Mouse (Mus musculus) T-helper 1 cell (primary cell): Measurements from ENCODE around the gene Dlgap3.

ENCODE experiments used
- in situ Hi-C: fragments of 300-600 bp; cut with MboI, MseI; formaldehyde crosslinking; loops from one replicate; pipeline ENCODE4 v1.15.1; 2025; ENCODE audit warnings: high pct_unique_total_duplicates

Dlgap3 gene

DNA sequence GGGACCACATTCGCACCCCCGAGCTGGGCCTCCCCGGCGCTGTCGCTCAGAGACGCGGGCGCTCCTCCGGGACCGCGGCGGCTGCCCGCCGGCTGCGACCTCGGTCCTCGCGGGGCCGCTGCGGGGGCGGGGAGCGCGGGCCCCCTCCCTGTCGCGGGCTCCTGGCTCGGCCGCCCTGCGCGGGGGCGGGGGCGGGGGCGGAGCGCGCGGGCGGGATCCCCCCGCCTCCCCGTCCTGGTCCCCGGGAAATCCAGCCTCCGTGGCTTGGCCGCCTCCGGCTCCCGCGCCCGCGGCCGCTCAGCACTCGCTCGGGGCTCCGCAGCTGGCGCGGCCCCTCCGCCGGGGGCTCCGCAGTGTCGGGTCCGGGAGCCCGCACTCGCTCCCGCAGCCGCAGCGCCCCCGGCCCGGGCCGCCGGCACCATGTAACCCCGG is at the start of gene Dlgap3:
Gene Dlgap3 (plus strand): TSS at position 291 of the 432 bp plus-strand sequence.
- in situ Hi-C loops, result no loop called here

DNA sequence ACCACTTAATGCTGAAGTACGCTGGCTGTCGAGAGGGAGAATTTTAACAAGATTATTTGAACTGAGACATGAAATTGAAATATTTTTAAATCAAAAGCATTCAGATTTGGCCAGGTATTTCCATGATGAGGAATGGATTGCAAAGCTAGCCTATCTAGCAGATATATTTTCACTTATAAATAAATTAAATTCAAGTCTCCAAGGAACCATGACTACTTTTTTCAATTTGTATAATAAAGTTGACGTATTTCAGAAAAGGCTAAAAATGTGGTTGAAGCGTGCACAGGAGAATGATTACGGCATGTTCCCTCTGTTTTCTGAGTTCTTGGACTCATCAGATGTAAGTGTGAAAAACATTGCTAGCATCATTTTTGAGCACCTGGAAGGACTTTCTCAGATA is 45.6 kb upstream of the Dlgap3 start, which contains the start of gene Tmem35b:
Gene Tmem35b (plus strand): TSS at position 301 of the 400 bp plus-strand sequence.
- in situ Hi-C loops, result no loop called here

DNA sequence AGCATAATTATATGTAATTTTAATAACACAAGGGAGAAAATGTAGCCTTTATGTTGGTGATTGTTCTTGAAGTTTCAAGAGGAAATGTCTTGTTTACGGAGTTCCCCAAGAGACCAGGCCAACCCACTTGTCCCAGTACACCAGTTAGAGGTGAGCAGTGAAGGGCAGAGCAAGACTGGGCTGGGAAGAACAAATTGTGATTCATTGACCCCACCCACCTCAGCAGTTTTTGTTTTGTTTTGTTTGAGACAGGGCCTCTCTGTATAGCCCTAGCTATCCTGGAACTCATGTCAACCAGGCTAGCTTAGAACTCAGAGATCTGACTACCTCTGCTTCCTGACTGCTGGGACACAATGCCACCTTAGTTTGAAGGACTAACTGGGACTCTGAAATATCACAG is 44.7 kb upstream of the Dlgap3 start:
- in situ Hi-C loops, result no loop called here

DNA sequence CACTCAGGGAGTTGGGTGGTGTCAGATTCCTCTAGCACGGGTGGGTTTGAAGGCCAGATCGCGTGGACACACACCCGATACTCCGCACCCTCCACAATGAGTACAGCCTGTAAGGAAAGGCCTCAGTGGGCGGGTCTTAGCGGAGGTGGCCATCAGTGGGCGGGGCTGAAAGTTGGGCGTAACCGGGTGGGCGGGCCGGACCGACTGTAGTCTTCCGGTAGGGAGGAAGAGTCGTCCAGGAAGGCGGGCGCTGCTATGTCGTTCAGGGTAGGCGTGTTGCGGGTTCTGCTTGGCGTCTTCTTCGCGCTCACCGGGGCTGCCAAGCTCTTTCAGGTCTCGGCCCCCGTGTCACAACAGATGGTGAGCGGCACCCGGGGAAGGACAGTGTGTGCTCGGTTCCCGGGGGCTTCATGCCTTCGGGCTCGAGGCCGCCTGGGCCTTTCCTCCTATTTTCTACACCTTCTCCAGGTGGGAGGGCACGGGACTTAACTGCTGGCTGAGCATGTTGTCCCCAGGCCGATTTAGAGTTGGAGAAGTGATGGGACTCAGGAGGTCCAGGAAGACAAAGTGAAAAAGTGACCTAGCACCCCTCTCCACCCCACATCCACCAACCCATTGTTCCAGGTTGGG is 43.1 kb upstream of the Dlgap3 start:
- in situ Hi-C loops, result no loop called here

DNA sequence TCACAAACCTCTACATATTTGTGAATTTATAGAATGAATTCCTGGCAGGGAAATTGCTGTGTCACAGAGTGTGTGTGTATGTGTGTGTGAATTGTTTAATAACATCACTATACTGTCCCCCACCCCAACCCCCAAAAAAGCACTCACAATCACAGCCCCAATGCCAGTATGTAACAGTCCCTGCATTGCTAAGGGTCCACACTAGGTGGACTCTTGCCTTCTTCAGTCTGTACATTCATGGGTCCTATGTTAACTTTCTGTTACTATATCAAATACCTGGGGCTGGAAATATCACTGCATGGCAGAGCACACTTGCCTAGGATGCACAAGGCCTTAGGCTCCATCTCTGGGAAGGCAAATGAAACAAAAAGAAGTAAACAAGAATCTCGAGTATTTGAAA is 34.3 kb upstream of the Dlgap3 start:
- in situ Hi-C loops, result no loop called here

DNA sequence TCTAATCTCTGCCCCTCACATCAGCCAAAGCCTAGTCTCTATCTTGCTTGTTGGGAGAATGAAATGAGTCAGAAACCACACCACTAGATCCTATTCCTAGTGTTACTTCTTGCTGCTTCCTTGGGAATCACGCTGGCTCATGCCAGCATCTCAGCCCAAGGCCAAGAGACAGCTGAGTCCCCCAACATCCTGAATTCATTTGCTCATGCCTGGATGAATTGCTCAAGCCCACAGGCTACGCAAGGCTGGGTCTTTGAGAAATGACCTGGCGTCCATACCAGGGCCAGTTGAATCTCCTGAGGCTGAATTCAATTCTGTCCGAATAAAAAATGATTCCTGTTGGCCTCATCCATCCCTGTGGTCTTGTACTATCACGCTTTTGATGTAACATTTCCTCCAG is 31.4 kb upstream of the Dlgap3 start:
- in situ Hi-C loops, result no loop called here

DNA sequence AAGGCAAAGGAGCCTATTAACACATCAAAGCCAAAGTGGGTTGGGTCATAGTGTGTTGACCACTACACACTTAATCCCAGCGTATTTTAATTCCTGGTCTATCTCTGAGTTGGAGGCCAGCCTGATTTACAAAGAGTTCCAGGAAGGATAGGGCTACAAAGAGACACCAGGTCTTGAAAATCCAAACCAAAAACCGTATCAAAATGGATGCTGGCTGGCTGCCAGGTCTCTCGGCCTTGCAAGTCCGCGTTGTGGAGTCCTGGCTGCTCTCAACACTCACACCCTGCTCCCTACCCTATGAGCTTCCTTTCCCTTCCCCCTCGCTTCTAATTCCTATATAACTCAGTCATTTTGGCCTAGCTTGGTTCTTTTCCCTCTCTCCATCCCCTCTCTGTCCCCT is 30.5 kb upstream of the Dlgap3 start:
- in situ Hi-C loops, result no loop called here

DNA sequence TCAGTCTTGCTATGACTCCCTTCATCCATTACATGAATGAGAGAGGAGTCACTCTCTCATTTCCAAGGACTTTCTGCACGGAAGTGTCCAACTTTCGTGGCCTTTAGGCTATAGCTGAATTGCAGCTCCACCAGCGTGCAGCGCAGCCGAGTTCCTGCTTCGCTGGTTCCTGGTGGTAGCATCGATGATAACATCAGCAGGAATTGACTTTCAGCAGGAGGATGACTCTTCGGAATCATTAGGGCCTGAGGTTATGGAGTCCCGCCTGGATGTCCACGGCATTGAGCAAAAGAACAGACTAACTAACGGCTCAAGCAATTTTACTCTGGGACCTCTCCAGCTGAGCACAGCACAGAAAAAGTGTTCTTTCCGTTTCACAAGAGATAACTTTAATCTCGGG is 19.0 kb upstream of the Dlgap3 start:
- in situ Hi-C loops, result no loop called here

DNA sequence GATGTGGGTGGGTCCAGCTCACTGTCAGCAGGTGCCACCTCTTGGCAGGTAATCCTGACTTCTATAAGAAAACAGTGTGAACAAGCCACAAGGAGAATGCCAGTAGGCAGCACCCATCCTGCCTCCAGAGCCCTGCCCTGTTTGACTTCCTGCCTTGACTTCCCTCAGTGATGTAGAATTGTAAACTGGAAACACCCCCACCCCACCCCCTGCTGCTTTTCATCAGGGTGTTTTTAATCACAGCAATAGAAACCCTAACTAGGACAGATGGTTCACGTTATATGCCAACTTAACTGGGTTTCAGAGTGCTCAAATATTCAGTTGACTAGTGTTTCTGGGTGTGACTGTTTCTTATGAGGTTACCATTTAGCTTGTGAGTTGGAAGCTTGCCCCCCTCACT is 15.7 kb upstream of the Dlgap3 start:
- in situ Hi-C loops, result no loop called here

DNA sequence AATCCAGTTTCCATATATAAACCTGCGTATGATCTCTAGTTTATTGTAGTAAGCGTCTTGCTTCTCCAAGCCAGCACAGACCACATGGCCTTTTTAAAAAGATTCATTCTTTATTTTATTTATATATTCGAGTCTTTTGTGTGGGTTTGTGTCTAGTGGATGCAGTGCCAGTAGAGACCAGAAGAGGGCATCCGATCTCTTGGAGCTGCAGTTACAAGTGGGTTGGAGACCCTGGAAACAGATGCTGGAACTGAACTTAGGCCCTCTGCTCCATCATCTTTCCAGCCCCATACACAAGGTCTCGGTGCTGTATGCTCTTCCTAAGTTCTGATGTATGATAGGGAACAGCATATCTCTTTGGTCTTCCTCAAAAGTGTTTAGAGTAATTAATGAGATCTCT is 13.2 kb upstream of the Dlgap3 start:
- in situ Hi-C loops, result no loop called here

DNA sequence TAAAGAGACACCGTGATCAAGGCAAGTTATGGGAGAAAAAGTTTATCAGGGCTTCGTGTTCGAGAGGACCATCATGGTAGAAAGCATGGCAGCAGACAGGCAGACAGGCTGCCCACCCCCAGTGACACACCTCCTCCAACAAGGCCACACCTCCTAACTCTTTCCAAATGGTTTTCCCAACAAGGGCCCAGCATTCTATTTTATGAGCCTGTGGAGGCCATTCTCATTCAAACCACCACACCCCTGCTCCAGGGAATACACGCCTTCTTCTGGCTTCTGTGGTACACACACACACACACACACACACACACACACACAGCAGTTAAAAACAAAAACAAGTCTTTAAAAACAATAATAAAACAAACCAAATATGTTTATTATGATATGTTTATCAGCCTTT is 11.3 kb upstream of the Dlgap3 start:
- in situ Hi-C loops, result no loop called here

DNA sequence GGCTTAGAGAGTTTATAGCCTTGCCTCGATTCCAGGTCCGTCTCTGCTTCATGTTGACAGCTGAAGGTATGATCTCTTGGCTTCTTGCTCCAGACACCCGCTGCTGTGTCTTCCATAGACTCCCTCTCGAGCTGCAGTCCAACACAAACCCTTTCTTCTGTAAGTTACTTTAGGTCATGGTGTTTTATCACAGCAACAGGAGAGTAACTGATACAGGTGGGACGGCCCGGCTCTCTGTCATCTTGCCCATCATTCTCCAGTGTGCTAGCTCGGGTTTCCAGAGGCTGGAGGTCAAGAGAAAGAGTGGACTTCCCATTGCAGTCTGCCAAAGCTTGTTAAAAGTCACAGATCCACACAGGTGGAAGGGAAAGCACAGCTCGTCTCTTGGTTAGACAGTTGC is 5.1 kb upstream of the Dlgap3 start:
- in situ Hi-C loops, result no loop called here

DNA sequence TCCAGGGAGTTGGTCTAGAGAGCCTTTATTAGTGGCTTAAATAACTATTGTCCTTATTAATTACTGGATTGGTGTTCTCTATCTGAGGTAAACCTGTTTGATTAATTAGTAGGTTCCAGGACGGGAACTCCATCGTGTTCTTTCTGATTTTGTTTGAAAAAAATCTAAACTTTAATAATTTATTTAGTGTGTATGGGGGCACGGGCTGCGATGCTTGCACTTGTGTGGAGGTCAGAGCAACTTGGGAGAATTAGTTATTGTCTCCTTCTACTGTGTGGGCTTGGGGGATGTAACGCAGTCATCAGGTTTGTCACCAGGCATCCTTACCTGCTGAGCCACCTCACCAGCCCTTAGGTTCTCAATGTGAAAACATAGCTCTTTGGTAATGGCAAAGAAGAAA is 1.9 kb upstream of the Dlgap3 start:
- in situ Hi-C loops, result no loop called here

DNA sequence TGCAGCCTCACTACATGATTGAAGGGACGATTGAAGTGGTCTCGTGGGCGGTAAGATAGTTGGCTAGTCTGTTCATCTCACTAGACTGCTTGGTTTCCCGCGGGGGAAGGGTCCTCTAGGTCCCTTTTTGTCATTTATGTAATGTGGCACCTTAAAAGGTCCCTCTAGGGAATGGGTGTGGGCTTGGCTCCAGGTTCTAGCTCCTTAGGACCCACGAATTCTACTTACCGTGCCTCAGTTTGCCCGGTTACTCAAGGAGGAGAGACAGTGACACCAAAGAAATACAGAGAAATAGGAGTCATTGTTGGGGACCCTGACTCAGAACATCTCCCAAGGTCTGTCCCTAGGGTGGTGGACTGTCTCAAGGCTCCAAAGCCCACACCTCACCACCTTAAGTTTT is 1.3 kb upstream of the Dlgap3 start:
- in situ Hi-C loops, result no loop called here

DNA sequence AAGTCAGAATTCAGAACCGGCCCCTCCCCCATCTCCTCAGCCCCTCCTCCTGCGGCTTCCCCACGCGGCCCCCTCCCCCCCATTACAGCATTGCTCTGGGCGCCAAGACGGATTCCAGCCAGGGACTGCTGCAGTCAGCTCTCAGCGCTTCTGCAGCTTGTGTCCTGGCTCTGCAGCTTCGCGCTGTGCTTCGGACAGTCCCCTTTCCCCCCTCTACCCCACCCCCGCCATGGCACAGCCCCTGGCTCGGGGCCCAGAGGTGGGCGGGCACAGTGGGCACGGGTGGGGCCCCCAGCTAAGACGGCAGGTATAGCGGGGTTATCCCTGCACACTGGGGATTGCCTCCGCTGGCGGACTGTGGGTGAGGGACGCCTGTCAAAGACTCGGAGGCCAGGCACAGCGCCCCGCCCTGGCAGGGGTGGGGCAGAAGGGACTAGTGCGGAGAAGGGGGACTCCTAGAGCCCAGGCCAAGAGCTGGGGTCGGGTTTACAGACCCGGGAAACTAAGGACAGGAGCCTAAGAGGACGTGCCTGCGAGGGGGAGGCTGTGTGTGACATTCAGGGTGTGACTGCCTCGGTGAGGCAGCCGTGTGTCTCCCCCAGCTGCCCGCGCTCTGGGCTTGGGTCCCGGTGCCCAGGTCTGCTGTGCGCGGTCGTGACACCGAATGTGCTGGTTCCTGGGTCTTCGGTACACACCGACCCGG is 642 bp upstream of the Dlgap3 start:
- in situ Hi-C loops, result no loop called here

DNA sequence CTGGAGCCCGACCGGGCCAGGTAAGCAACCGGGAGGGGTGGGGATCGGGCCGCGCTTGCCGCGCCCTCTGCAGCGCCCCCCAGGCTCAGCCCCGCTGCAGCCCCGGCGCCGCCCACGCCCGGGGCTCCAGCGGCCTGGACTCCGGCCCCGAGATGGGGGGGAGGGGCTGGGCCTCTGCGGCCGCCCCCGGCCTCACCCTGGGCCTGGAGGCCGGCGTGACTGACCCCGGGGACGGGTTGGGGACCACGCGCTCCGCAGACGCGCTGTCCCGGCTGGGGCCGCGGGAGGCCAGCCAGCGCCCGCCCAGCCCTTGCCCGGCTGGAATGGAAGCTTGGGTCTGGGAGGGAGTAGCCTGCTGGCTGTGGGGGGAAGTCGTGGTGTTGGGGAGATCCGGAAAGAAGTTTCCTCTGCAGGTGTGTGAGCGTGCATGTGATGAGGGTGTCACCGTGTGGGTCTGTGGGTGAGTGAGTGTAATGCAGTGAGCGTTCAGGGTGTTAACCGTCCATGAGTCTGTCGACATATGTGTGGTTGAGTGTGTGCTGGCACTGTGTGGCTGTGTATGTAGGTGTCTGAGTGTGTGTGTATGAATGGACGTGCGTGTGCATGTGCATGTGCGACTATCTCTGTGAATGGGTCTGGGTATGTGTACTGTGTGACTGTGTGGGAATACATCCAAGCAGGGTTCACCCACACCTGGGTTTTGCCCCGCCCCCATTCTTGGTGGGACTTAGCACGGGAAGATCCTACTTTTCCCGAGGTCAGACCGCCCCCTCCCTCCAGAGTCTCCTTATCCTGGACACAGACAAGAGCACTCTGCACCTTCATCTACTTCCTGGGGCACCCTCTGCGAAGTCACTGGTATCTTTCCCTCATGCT is 580 bp downstream of the Dlgap3 start:
- in situ Hi-C loops, result no loop called here

DNA sequence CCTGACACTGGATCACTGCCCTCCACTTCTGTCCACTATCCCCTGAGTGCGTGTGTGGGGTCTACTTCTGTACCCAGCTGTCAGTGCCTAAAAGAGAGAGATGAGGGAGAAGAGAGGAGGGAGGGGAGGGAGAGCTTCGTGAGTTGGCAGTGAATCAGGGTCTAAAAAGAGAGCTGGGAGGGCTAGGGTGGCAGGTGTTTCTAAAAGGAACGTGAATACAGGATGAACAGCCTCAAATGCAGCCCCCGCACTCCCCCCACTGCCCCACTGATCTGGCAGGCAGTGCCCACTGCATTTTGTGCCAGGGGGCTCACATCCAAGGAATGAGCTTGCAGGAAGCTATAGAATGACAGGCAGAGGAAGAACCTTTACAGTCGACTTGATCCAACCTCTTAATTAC is 1.9 kb downstream of the Dlgap3 start:
- in situ Hi-C loops, result no loop called here

DNA sequence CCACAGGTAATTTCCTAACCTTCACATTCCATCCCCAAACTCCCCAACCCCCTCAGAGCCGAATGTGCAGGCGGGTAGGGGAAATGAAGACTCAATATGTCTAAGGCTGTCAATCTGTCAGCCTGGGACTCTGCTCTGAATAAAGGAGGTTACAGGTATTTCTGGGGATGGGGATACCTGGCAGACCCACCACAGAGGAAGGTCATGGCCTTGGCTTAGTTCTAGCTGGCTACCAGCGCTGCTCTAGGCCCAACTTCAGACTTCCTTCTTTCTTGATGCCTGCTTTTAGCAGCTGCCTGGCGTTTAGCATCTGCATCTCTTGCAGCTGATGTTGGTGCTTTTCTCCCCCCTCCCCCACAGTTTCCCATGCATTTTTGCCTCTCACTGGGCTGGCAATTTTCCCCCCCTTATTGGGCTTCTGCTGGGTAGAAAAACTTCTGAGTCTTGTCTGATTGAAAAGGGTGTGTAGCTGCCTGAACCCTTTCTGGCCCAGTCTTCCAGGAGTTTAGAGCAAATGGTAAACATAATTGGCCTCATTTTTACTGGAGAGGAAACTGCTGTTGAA is 2.4 kb downstream of the Dlgap3 start:
- in situ Hi-C loops, result no loop called here

DNA sequence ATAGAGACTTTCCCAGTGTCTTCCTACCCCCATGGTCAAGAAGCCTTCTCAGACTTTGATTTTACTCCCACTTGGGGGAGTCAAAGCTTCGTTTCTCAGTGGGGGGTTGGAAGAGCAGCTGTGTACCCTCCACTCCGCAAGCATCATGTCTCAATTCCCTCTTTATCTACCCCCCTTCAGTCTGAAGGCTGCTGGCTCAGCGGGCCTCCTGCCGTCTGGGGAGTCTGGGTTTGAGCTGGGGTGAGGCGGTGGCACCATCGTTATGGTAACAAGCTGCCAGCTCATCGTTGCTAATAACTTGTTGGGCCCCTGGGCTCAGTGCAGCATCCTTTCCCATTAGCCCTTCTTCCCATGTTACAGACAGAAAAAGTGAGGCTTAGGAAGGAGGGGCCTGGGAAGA is 3.1 kb downstream of the Dlgap3 start:
- in situ Hi-C loops, result no loop called here

DNA sequence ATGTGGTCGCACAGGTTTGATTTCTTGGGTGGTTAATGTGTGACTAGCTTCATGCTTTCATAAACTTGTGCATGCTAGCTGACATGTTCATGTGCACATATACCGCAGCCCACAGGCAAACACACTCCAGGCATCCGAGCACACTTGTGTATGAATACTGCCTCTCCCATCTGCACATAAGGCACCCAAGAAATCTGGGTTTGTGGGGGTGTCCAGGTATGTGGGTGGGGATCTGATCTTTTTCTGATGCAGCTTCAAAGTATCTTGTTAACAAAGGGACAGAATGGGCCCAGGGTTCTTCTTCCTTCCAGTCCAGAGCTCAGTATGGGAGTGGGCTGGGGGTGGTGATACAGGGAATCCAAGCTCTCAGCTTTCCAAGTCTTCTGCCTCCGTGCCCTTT is 3.6 kb downstream of the Dlgap3 start:
- in situ Hi-C loops, result no loop called here

DNA sequence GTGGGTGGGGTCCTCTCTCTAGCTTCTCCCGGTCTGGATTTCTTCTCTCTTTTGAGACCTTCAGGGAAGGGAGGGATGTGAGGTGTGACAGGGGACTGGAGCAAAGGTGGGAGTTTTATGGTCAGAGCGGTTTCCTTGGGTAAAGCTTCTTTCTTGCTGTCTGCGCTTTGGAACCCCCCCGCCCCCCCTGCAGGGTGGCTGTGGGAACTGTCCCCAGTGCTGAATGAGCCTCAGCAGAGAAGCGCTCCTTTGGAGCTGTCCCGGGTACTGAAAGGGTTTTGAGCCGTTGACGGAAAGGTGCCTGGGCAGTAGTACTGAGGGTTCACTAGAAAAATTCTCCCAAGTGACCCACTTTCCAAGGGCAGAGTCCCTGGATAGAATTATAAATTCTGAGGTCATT is 4.5 kb downstream of the Dlgap3 start:
- in situ Hi-C loops, result no loop called here
